Mouse (Mus musculus): ENCODE data around the gene Slc6a17. TPM values are rescaled to one million over a fixed set of nuclear protein-coding genes. Genes with fewer than 3 reads are reported as not detected.

Gene Slc6a17
- polyA plus RNA-seq, 1 experiment from 2014 or later: 0.02 TPM

DNA sequence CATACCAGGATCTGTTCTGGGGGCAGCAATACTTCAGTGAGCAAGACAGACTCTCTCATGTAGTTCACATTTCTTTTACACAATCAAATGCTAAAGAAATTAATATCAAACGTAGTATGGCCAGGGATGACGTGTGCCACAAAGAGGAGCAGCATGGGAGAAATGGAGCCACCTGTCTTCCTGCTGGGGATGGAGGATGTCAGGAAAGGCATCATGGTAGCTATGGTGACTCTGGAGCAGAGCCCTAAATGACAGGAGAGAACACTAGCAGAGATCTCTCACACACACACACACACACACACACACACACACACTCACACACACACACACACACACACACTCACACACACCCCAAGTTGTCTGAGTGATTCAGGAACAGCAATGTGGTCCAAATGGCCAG lies 14.1 kb downstream of the Slc6a17 start:
- H3K36me3 ChIP-seq (replicated peaks; ENCODE audit: insufficient read depth, low read length): no peaks in the 10 kb centered on the region
- ATAC-seq: no peak
- DNase-seq: no peak
- no peaks in the 10 kb centered on the region for H3K27me3 ChIP-seq (ENCODE audit: insufficient read depth, low read length)
- H3K4me2 ChIP-seq (ENCODE audit: low read depth, low read length): no peak overlapping the region
- no peak overlapping the region for H3K9ac ChIP-seq (replicated peaks)
- H3K9me3 ChIP-seq (ENCODE audit: low read length): no peaks in the 10 kb centered on the region
- no peaks in the 10 kb centered on the region for H3K4me1 ChIP-seq (ENCODE audit: insufficient read depth)
- H3K27ac ChIP-seq (ENCODE audit: low read depth): no peak overlapping the region
- no peak overlapping the region for H3K4me3 ChIP-seq (ENCODE audit: low read depth, low read length)
- WGBS (ENCODE audit: insufficient replicate concordance): 52% methylated on average over 2 of the region's 2 CpGs
- TF ChIP-seq CTCF (IDR thresholded peaks at IDR 0.05; ENCODE audit: low read depth) (no peak), EP300 (IDR thresholded peaks at IDR 0.05; ENCODE audit: low read depth) (no peak)

- Histone ChIP-seq H3K9me3 (ENCODE audit: low read length) (no peaks in the 10 kb centered on the region), H3K4me2 (ENCODE audit: low read depth, low read length) (no peak overlapping the region), H3K27me3 (ENCODE audit: insufficient read depth, low read length) (no peaks in the 10 kb centered on the region), H3K9ac (replicated peaks) (no peak overlapping the region), H3K4me1 (ENCODE audit: insufficient read depth) (no peaks in the 10 kb centered on the region), H3K4me3 (ENCODE audit: low read depth, low read length) (no peak overlapping the region), H3K27ac (ENCODE audit: low read depth) (no peak overlapping the region), H3K36me3 (replicated peaks; ENCODE audit: insufficient read depth, low read length) (no peaks in the 10 kb centered on the region)
- DNase-seq: no peak
- no peak for TF ChIP-seq CTCF (IDR thresholded peaks at IDR 0.05; ENCODE audit: low read depth)
- no peak for TF ChIP-seq EP300 (IDR thresholded peaks at IDR 0.05; ENCODE audit: low read depth)
- WGBS (ENCODE audit: insufficient replicate concordance): 54% methylated on average over 7 of the region's 7 CpGs
- no peak for ATAC-seq
These were observed 16.1 kb downstream of the Slc6a17 start for GRCm38 (mm10) chr3:107501702-107502151.

GRCm38 (mm10) chr3:107500301-107500700 lies 17.5 kb downstream of the Slc6a17 start:
- Histone ChIP-seq H3K4me2 (ENCODE audit: low read depth, low read length) (no peak overlapping the region), H3K27me3 (ENCODE audit: insufficient read depth, low read length) (no peaks in the 10 kb centered on the region), H3K36me3 (replicated peaks; ENCODE audit: insufficient read depth, low read length) (no peaks in the 10 kb centered on the region), H3K9me3 (ENCODE audit: low read length) (no peaks in the 10 kb centered on the region), H3K4me3 (ENCODE audit: low read depth, low read length) (no peak overlapping the region), H3K4me1 (ENCODE audit: insufficient read depth) (no peaks in the 10 kb centered on the region), H3K9ac (replicated peaks) (no peak overlapping the region), H3K27ac (ENCODE audit: low read depth) (no peak overlapping the region)
- 82% methylated on average over 11 of the region's 11 CpGs for WGBS (ENCODE audit: insufficient replicate concordance)
- DNase-seq: no peak
- ATAC-seq: no peak
- TF ChIP-seq CTCF (IDR thresholded peaks at IDR 0.05; ENCODE audit: low read depth) (no peak), EP300 (IDR thresholded peaks at IDR 0.05; ENCODE audit: low read depth) (no peak)

DNA sequence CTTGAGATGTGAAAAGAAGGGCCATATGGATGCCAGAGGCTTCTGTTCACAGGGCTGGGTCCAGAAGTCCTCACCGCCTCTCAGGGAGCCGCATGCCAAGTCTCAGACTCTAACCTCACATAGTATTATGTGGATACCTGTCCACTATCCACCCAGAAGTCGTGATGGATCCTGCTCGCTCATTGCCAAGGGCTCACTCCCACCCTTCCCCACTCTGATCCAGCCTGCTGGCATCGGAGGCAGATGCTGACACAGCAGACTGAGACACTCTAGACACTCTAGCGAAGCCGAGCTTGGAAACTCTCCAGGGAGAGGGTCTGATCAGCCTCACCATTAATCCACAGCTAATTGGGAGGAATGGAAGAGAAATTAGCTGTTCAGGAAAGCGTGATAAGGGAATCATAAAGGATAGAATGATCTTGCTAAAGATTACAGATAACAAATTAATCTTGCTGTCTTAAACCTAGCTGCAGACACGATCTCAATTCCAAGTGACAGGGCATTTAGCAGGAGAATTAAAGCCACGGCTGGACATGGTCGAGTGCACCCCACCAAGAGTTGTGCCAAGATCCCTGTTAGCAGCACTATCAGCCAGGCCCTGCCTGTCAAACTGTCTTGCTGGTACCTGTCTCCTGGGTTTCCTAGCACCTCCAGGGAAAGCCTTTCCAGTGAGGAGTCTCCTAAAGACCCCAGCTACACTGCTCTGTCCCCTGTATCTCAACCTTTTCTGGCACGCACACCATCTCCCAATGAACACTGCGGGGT lies 21.6 kb downstream of the Slc6a17 start:
- Histone ChIP-seq H3K4me2 (ENCODE audit: low read depth, low read length) (no peak overlapping the region), H3K4me3 (ENCODE audit: low read depth, low read length) (no peak overlapping the region), H3K9me3 (ENCODE audit: low read length) (no peaks in the 10 kb centered on the region), H3K27me3 (ENCODE audit: insufficient read depth, low read length) (no peaks in the 10 kb centered on the region), H3K9ac (replicated peaks) (no peak overlapping the region), H3K27ac (ENCODE audit: low read depth) (no peak overlapping the region), H3K4me1 (ENCODE audit: insufficient read depth) (no peaks in the 10 kb centered on the region), H3K36me3 (replicated peaks; ENCODE audit: insufficient read depth, low read length) (no peaks in the 10 kb centered on the region)
- DNase-seq (no peak), ATAC-seq (no peak)
- no peak for TF ChIP-seq EP300 (IDR thresholded peaks at IDR 0.05; ENCODE audit: low read depth)
- no peak for TF ChIP-seq CTCF (IDR thresholded peaks at IDR 0.05; ENCODE audit: low read depth)
- 71% methylated on average over 13 of the region's 13 CpGs for WGBS (ENCODE audit: insufficient replicate concordance)

GRCm38 (mm10) chr3:107495524-107495923 lies 22.3 kb downstream of the Slc6a17 start:
- H3K27ac ChIP-seq (ENCODE audit: low read depth): no peak overlapping the region
- TF ChIP-seq CTCF (IDR thresholded peaks at IDR 0.05; ENCODE audit: low read depth): no peak
- no peak for TF ChIP-seq EP300 (IDR thresholded peaks at IDR 0.05; ENCODE audit: low read depth)

GRCm38 (mm10) chr3:107491459-107491858 lies 26.4 kb downstream of the Slc6a17 start:
- no peak for TF ChIP-seq EP300 (IDR thresholded peaks at IDR 0.05; ENCODE audit: low read depth)
- TF ChIP-seq CTCF (IDR thresholded peaks at IDR 0.05; ENCODE audit: low read depth): no peak
- Histone ChIP-seq H3K4me2 (ENCODE audit: low read depth, low read length) (no peak overlapping the region), H3K27ac (ENCODE audit: low read depth) (no peak overlapping the region), H3K9ac (replicated peaks) (no peak overlapping the region; the same call in 1 of the 2 replicates), H3K27me3 (ENCODE audit: insufficient read depth, low read length) (no peaks in the 10 kb centered on the region), H3K36me3 (replicated peaks; ENCODE audit: insufficient read depth, low read length) (no peaks in the 10 kb centered on the region), H3K4me3 (ENCODE audit: low read depth, low read length) (no peak overlapping the region), H3K9me3 (ENCODE audit: low read length) (no peaks in the 10 kb centered on the region), H3K4me1 (ENCODE audit: insufficient read depth) (no peaks in the 10 kb centered on the region)
- DNase-seq (no peak), ATAC-seq (no peak)
- WGBS (ENCODE audit: insufficient replicate concordance): 53% methylated on average over 6 of the region's 6 CpGs

More at GRCm38 (mm10) chr3:107495524-107495923, 22.3 kb downstream of the Slc6a17 start:
- no peaks in the 10 kb centered on the region for H3K9me3 ChIP-seq (ENCODE audit: low read length)
- DNase-seq (no peak), ATAC-seq (no peak)
- H3K27me3 ChIP-seq (ENCODE audit: insufficient read depth, low read length): no peaks in the 10 kb centered on the region
- H3K4me2 ChIP-seq (ENCODE audit: low read depth, low read length): no peak overlapping the region
- WGBS (ENCODE audit: insufficient replicate concordance): 79% methylated on average over 6 of the region's 6 CpGs
- no peak overlapping the region for H3K4me3 ChIP-seq (ENCODE audit: low read depth, low read length)
- H3K36me3 ChIP-seq (replicated peaks; ENCODE audit: insufficient read depth, low read length): no peaks in the 10 kb centered on the region
- H3K4me1 ChIP-seq (ENCODE audit: insufficient read depth): no peaks in the 10 kb centered on the region
- no peak overlapping the region for H3K9ac ChIP-seq (replicated peaks)

All from liver, postnatal 0 days (tissue).